Comparison of ENCODE assay signal across 13 mouse cellular contexts in the genomic region with DNA sequence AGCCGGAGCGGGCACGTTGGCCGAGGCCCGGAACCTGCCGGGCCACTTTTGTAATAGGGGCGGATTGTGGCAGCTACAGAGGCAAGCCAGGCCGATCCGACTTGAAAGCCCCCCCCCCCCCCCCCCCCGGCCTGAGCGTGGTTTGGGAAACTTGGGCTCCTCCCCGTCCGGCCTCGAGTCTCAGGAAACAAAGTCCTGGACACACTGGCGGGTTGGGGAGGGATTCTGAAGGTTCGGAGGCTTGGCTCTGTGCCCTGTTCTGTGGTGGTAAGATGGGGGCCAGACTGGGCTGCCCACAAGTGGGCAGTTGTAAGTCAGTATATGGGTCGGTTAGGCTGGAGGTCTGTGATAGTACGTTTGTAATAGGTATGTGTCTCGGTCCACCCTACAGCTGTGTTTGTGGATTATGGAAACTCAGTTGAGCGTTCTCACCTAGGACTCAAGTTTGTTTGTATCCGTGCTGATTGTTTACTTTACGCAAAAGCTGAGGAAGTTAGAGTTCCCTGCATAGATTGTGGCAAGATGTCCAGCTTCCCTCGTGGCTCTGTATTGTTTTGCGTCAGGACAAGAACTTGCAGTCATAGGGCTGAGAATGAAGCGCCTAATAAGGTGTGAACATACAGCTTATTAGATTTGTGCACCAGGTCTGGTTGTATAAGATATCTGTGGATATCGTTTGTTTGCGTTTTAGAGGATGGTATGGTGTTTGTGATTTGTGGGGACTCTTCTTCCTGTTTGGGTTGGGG. TPM values are rescaled to one million over a fixed set of nuclear protein-coding genes. Genes with fewer than 3 reads are reported as not detected.
A peak's percentile ranks its signal among the peaks of the same experiment; 100 is the strongest.
DNase-seq lines count a peak whose midpoint lies in the region; ATAC-seq and TF ChIP-seq lines count a peak whose summit lies in the region.
"Had no signal": no experiment of that assay in that cellular context is flagged by ENCODE, and none has a peak within 500 bp of the region (broad histone marks: within the 10 kb centered on the region; RNA-seq: fewer than 3 reads in every experiment).

No protein-coding gene starts in this region.

- peak; percentile 41 to 51 for DNase-seq in layer of hippocampus, postnatal 10 days (ENCODE audit: low spot score in 2 of 2)
- no peak for DNase-seq in layer of hippocampus, adult 9-10 months (ENCODE audit: low spot score)
- DNase-seq in urinary bladder, postnatal 25 days (ENCODE audit: low spot score), result no peak
- DNase-seq: adrenal gland, postnatal 14 days; cerebellum, postnatal 36 days; gastrocnemius, postnatal 10 days had no signal

- H3K9me3 ChIP-seq in kidney, embryonic 14.5 days (ENCODE audit: control insufficient read depth, low read length), result no peaks in the 10 kb centered on the region
- H3K9me3 ChIP-seq in midbrain, embryonic 13.5 days, result no peaks in the 10 kb centered on the region
- H3K9me3 ChIP-seq: G1E had no signal

- H3K9ac ChIP-seq in kidney, embryonic 14.5 days (ENCODE audit: low read depth, low read length), result peak overlapping the region; percentile 46; the same call in 1 of the 2 replicates
- no peak overlapping the region for H3K9ac ChIP-seq in midbrain, embryonic 13.5 days (replicated peaks)
- H3K9ac ChIP-seq: liver, embryonic 14.5 days had no signal

- TF ChIP-seq POLR2A in embryonic fibroblast, embryonic 13.5 days (IDR thresholded peaks at IDR 0.05; ENCODE audit: low read depth, low read length), result no peak

- no peak for TF ChIP-seq CTCF in embryonic fibroblast, embryonic 13.5 days (IDR thresholded peaks at IDR 0.05; ENCODE audit: borderline replicate concordance, insufficient read depth, low read length)

- H3K4me3 ChIP-seq in embryonic fibroblast, embryonic 13.5 days (ENCODE audit: insufficient read depth, low read length), result 0 out of 2 replicates have a peak overlapping the region, but pooled peaks have one; percentile 2
- peak overlapping the region; percentile 27 for H3K4me3 ChIP-seq in kidney, embryonic 14.5 days (ENCODE audit: low read length)
- H3K4me3 ChIP-seq in midbrain, embryonic 13.5 days (replicated peaks), result peak overlapping the region; percentile 13; the same call in 1 of the 2 replicates

- no peak for ATAC-seq in kidney, embryonic 14.5 days (ENCODE audit: low FRiP score, low TSS enrichment)
- ATAC-seq in midbrain, embryonic 13.5 days, result no peak
- no peak for ATAC-seq in activated CD4-positive, CD25-positive, alpha-beta regulatory T cell, adult 4 months
- ATAC-seq in erythroid progenitor cell, adult 5-6 weeks (replicated peaks; ENCODE audit: low FRiP score, poor library complexity, severe bottlenecking), result no peak

- peaks cover 6% of the 10 kb centered on the region; the same call in 1 of the 2 replicates for H3K4me1 ChIP-seq in embryonic fibroblast, embryonic 13.5 days (ENCODE audit: control insufficient read depth, insufficient read depth, low read length)
- H3K4me1 ChIP-seq in kidney, embryonic 14.5 days (ENCODE audit: control insufficient read depth, insufficient read depth, low read length), result peaks cover 17% of the 10 kb centered on the region
- peaks cover 65% of the 10 kb centered on the region for H3K4me1 ChIP-seq in midbrain, embryonic 13.5 days (replicated peaks)

- no peaks in the 10 kb centered on the region for H3K36me3 ChIP-seq in kidney, embryonic 14.5 days (ENCODE audit: control insufficient read depth, insufficient read depth, low read length)
- no peaks in the 10 kb centered on the region for H3K36me3 ChIP-seq in midbrain, embryonic 13.5 days
- H3K36me3 ChIP-seq: G1E had no signal

- WGBS in kidney, embryonic 14.5 days, result 2% methylated on average over 27 of the region's 27 CpGs
- 2% methylated on average over 26 of the region's 27 CpGs for WGBS in midbrain, embryonic 13.5 days

- peak overlapping the region; percentile 55 for H3K27ac ChIP-seq in embryonic fibroblast, embryonic 13.5 days (ENCODE audit: insufficient read depth, low read length)
- peak overlapping the region; percentile 80 for H3K27ac ChIP-seq in kidney, embryonic 14.5 days (ENCODE audit: low read depth, low read length)
- peak overlapping the region; percentile 69; the same call in 1 of the 2 replicates for H3K27ac ChIP-seq in midbrain, embryonic 13.5 days
- H3K27ac ChIP-seq: liver, embryonic 14.5 days had no signal

- peak overlapping the region; percentile 35 for H3K4me2 ChIP-seq in kidney, embryonic 14.5 days (replicated peaks; ENCODE audit: low read depth, low read length)
- peak overlapping the region; percentile 57 for H3K4me2 ChIP-seq in midbrain, embryonic 13.5 days (replicated peaks)

- peaks cover 95% of the 10 kb centered on the region for H3K27me3 ChIP-seq in kidney, embryonic 14.5 days (ENCODE audit: control insufficient read depth, insufficient read depth, low read length)
- H3K27me3 ChIP-seq in midbrain, embryonic 13.5 days, result peaks cover 100% of the 10 kb centered on the region

RNA-seq across cellular contexts. Expression of a gene that starts 10.1 kb away (rescaled TPM):
- total RNA-seq in layer of hippocampus, postnatal 10 days (2021), result 10 to 100 TPM; 18.6 to 24.2 TPM
- polyA plus RNA-seq in embryonic fibroblast, embryonic 13.5 days (2011; ENCODE audit: insufficient read length, low read depth, missing spikeins), result 16.6 and 20.5 TPM in 2 replicates
- 40.5 and 43.6 TPM in 2 replicates for polyA plus RNA-seq in kidney, embryonic 14.5 days (2014; fragmentation: Nextera tagmentation; extraction: Ambion mirVana)
- 16.3 and 20.3 TPM in 2 replicates for polyA plus RNA-seq in midbrain, embryonic 13.5 days (2015; fragmentation: Nextera tagmentation; extraction: Ambion mirVana)
- polyA plus RNA-seq in activated CD4-positive, CD25-positive, alpha-beta regulatory T cell, adult 4 months (2017; shearing (Covaris generic)), result not detected
- total RNA-seq in erythroid progenitor cell, adult 5-6 weeks (2015; ENCODE audit: low replicate concordance), result not detected in 2 replicates
- total RNA-seq in erythroid progenitor cell, adult 5-6 weeks (2017; ENCODE audit: low replicate concordance), result not detected in 2 replicates
- total RNA-seq: adrenal gland, postnatal 14 days had no signal
- polyA plus RNA-seq: G1E had no signal

Comparison
In these comparisons a context has a peak if more than half of its experiments do, and no peak if none do; other contexts are left out.
1. DNase-seq: peak in layer of hippocampus, postnatal 10 days (2 of 2); none in layer of hippocampus, adult 9-10 months (single experiment) and urinary bladder, postnatal 25 days (single experiment).
2. RNA of a gene that starts 10.1 kb away (polyA plus RNA-seq): 40.5 to 43.6 TPM in kidney, embryonic 14.5 days, 16.6 to 20.5 TPM in embryonic fibroblast, embryonic 13.5 days and 16.3 to 20.3 TPM in midbrain, embryonic 13.5 days; not detected in activated CD4-positive, CD25-positive, alpha-beta regulatory T cell, adult 4 months; every median in the first group is over 10 times any median in the second.
3. Peak in every context shown above with its lines, with median percentiles within 50 percentile points of each other: H3K27ac ChIP-seq and H3K4me3 ChIP-seq.